Mouse (Mus musculus): ENCODE measurements around the gene Zfp346.
A peak's percentile ranks its signal among the peaks of the same experiment; 100 is the strongest.

- peak; percentile 40; the same call in 1 of the 2 replicates for TF ChIP-seq CTCF (IDR thresholded peaks at IDR 0.05; ENCODE audit: extremely low read depth, insufficient read length, insufficient replicate concordance, low read depth, low read length)
- TF ChIP-seq POLR2A (IDR thresholded peaks at IDR 0.05; ENCODE audit: low read depth, low read length): no peak
Measured at GRCm38 (mm10) chr13:55058042-55058441, 47.1 kb upstream of the Zfp346 start.

Measured in small intestine, adult 2 months (tissue).